Mouse (Mus musculus): Measurements from ENCODE around the gene AC170998.1.

DNA sequence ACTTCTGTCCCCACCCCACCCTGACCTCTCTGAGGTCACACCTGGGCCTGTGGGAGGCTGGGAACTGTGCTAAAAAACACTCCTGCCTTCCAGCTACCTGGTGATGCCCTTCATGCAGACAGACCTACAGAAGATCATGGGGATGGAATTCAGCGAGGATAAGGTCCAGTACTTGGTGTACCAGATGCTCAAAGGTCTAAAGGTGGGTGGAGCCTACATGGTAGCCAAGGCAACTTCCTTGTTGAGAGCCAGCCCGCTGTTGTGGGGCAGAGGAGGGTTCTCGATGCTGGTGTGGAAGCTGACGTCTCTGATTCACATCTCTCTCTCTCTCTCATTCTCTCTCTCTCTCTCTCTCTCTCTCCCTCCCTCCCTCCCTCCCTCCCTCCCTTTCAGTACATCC, 49.3 kb downstream of the AC170998.1 start:
- TF ChIP-seq CTCF (IDR thresholded peaks at IDR 0.05; ENCODE audit: low read depth) (no peak), EP300 (IDR thresholded peaks at IDR 0.05; ENCODE audit: low read depth) (no peak)
